Mouse (Mus musculus) embryo, embryonic 10 days (tissue): ENCODE measurements around the gene Epb41.

Experiments
- DNase-seq: peaks from one replicate; pipeline ENCODE4 v3.0.0-alpha.2; 2015; ENCODE audit warnings: low spot score

Epb41 gene

DNA sequence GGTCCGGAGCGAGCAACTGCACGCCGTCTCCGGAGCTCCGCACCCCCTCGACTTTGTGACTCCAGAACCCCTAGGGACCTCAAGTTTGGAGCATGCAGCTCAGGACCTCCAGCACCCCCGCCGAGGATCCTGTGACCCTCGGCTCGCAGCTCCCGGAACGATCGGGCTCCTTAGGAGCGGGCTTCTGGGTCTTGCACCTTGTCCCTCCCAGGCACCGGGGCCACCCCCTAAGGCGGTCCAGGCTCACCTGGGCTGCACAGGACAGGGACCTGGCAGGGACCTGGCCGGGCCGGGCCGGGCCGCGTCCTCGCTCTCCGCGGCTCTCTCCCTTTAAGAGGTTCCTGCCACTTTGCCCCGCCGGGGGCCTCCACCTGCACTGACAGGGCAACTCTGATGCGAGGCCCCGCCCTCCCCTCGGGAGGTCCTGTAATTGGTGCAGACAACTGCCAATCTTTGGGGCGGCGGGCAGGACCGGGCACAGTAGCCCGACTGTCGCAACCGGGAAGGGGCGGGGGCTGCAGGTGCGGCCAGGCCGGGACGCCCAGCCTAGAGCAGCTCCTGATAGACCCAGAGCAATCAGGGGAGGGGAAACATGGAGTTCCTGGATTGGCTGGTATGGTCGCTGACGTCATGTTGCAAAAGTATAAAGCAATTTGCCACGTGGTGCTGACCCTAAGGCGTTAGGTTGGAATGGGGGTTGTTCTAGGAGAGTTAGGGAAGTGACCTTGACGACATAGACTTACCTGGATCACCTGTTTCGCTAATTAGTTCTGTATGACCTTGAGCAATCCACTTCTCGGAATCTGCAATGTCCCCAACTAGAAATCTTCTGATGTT, at the start of gene Epb41:
Gene Epb41 (minus strand): TSS at position 389 of the 837 bp plus-strand sequence.
- peak; percentile 91 for DNase-seq

DNA sequence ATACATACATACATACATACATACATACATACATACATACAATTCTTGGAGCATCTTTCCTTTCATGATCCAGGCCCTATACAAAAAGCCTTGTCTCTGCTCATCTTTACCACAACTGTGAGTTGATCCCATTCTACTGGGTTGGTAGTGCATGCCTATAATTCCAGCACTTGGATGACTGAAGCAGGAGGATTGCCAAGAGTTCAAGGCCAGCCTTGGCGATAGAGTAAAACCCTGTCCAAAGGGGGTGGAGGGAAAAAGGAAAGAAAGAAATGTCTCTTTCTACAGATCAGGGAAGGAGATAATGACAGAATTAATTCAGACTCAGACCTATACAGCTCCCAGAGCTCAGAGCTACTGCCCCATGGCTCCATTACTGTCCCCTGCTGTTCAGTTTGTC, 48.0 kb upstream of the Epb41 start:
- DNase-seq, result no peak

DNA sequence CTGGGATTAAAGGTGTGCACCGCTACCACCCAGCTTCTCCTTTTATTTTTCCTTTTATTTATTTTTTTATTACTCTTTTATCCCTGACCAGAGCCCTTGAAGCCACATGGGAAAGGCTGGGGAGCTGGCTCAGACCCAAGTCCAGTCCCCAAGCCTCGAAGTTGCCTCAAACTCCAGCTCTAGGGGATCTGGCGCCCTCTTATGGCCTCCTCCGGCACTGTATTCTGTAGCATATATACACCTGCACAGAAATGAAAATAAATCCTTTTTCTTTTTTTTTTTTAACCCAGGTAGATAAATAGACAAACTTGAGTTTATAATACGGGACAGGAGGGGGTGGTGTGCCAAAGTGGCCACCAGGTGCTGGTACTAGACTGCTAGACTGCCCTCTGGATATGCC, 46.6 kb upstream of the Epb41 start:
- no peak for DNase-seq

- DNase-seq, result no peak
These were observed 44.4 kb upstream of the Epb41 start for GRCm38 (mm10) chr4:132119566-132119965.

DNA sequence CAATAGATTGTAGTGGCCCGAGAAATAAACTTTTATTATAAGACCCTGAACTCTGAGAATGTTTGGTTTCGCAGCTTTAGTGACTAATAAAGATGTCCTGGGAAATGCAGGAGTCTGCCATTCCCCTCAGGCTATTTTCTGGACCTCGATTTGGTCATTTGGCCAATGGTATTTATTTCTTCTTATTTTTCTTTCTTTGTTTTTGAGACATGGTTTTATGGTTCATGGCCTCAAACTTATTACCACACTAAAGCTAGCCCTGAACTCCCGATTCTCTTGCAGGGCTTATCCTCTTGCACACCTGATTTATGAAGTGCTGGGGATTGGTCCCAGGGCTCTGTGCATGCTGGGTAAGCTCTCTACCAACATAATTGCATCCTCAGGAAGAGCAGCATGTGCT, 41.2 kb upstream of the Epb41 start:
- no peak for DNase-seq

- peak; percentile 41 for DNase-seq
These were observed 38.4 kb upstream of the Epb41 start for GRCm38 (mm10) chr4:132113411-132114095.

GRCm38 (mm10) chr4:132111227-132111626, 36.1 kb upstream of the Epb41 start:
- peak; percentile 43 for DNase-seq

- no peak for DNase-seq
These were observed 33.1 kb upstream of the Epb41 start for GRCm38 (mm10) chr4:132108221-132108620.

- peak; percentile 36 for DNase-seq
These were observed 26.0 kb upstream of the Epb41 start for GRCm38 (mm10) chr4:132101152-132101551.

GRCm38 (mm10) chr4:132099548-132099947, 24.4 kb upstream of the Epb41 start:
- no peak for DNase-seq

DNA sequence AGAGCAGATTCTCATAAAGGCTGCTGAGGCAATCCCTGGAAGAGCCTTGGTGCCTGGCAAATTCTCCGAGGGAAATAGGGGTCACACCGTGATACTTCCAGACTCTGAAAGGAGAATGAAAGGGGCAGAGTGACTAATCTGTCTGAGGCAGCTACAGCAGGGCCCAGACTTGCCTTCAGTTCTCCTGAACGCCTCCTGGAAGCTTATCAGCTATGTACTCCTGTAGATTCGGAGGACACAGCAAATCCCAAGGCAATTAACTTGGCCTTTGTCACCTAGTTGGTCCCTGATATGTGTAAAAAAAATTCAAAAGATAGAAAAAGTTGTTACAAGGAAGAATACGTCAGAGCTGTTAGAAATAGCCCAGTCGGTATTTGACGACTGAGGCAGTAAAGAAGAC, 19.9 kb upstream of the Epb41 start:
- DNase-seq, result no peak

DNA sequence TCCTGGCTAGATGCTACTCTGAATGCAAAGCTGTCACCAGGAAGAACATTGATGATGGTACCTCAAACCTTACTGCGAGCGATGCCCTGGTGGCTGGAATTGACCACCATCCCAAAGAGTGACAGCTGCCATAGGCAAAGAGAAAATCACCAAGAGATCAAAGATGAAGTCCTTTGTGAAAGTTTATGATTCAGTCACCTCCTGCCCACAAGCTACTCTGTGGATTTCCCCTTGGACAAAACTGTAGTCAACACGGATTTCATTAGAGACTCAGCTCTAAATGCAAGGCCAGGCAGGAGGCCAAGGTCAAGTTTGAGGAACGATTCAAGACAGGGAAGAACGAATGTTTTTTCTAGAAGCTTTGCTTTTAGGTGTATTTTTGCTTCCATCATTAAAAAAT, 18.8 kb upstream of the Epb41 start:
- no peak for DNase-seq

- DNase-seq, result no peak
These were observed 18.0 kb upstream of the Epb41 start for GRCm38 (mm10) chr4:132093136-132093535.

DNA sequence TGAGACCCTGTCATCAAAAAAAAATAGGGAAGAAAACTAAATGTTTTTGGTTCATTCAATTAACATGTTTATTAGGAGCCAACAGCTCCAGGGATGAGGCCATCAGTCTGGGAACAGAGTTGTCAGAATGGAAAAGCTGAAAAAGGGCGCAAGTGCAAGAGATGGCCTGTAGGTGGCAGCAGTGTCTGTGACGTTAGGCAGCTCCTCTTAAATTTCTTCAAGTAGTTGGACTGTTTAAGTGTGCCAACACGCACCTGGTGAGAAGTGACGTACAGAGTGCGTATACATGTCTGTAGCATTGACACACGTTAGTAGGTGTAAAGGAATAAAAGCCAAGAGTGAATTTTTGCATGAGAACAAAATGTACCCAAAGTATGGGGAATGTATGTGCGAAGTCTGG, 13.8 kb upstream of the Epb41 start:
- peak; percentile 90 for DNase-seq

GRCm38 (mm10) chr4:132085114-132085513, 10.0 kb upstream of the Epb41 start:
- DNase-seq, result no peak

DNA sequence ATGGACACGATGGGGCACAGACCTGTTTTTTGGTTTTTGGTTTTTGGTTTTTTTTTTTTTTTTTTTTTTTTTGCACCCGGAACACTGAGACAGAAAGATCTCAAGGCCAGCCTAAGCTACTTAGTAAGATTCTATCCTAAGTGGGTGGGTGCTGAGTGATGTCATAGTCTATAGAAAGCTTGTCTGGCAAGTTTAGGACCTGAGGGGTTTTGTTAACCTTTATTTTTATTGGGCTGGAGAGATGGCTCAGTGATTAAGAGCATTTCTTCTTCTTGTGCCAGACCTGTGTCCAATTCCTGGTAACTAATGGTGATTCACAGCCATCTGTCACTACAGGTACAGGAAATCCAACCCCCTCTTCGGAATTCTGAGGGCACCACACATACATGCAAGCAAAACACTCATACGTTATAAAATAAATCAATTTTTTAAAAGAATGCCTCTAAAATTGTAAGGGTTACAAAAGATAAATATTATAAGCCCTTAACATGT, 5.4 kb upstream of the Epb41 start:
- no peak for DNase-seq

DNA sequence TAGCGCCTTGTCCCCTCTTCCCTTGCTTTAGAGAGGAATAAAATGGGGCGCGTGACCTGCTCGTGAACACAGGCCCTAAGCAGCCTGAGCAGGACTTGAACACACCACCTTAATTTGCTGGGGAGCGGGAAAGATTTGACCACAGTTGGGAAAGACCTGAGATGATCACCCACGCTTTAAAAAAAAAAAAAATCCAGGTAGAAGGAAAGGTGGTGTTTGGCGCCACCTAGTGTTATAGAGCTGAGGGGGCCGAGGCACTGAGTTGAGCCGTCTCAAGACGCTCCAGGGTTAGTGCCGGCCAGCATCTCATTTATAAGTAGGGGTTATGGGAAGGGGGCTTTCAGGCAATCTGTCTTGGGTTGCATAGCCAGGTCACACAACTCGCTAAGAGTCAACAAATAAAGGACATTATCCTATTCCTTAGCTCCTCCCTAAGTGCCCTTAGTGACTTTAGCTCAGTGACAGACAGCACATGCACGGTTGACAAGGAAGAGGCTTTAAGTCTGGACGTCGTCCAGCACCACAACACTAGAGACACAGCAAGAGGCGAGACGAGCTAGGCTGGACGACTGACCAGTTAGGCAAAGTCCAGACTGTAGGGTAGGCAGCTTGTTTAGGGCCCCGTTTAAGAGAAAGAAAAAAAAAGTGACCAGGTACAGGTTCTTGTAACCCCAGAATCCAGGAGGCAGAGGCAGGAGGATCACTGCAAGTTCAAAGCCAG, 4.6 kb upstream of the Epb41 start:
- DNase-seq, result peak; percentile 86

GRCm38 (mm10) chr4:132078296-132078714, 3.2 kb upstream of the Epb41 start:
- DNase-seq, result no peak

DNA sequence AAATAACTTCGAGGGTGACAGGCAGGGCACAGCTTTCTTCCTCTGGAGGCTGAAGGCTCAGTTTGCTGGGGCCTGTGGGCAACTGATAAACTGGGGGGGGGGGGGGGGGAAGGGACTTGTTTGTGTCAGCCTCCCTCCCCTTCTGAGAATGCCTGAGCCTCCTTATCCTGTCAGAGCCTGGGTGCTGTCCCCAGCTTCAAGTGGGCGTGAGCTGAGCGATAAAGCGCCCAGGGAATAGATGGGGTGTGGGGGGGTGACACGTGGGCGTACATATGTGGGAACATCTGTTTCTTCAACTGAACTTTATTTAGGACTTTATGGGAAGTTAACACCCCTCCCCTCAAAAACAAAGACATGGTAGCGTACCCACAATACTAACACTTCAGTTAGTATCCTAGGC, 2.3 kb upstream of the Epb41 start:
- DNase-seq, result no peak

- DNase-seq, result peak; percentile 49
These were observed 1.6 kb upstream of the Epb41 start for GRCm38 (mm10) chr4:132076480-132077405.

GRCm38 (mm10) chr4:132075796-132076195, 675 bp upstream of the Epb41 start:
- no peak for DNase-seq
